Mouse (Mus musculus) limb, embryonic 12.5 days (tissue): ENCODE results near the gene Sash1. TPM values are rescaled to one million over a fixed set of nuclear protein-coding genes. Genes with fewer than 3 reads are reported as not detected.

ENCODE experiments used
- ATAC-seq: fragments of 200-750 bp; cut with Nextera tagmentation; 2 replicates; pipeline ENCODE4 v1.8.0; 2017; ENCODE audit warnings: low read depth, moderate TSS enrichment; ENCODE audit not compliant: insufficient number of reproducible peaks, insufficient read depth, low FRiP score, low TSS enrichment
- H3K27ac ChIP-seq: fragments of 300-500 bp; sonication (generic); 2 replicates; pipeline ENCODE4 v1.5.1; 2016; ENCODE audit warnings: mild to moderate bottlenecking, moderate library complexity
- H3K27me3 ChIP-seq: fragments of 300-500 bp; sonication (generic); 2 replicates; pipeline ENCODE4 v1.6.1; 2016; ENCODE audit warnings: mild to moderate bottlenecking, moderate library complexity
- H3K36me3 ChIP-seq: fragments of 300-500 bp; sonication (generic); 2 replicates; pipeline ENCODE4 v1.6.1; 2016; ENCODE audit warnings: mild to moderate bottlenecking, moderate library complexity
- H3K4me1 ChIP-seq: fragments of 300-500 bp; sonication (generic); replicated peaks from 2 replicates; pipeline ENCODE4 v1.6.1; 2016
- H3K4me2 ChIP-seq: fragments of 300-500 bp; sonication (generic); 2 replicates; pipeline ENCODE4 v1.6.1; 2016; ENCODE audit warnings: mild to moderate bottlenecking, moderate library complexity
- H3K4me3 ChIP-seq: fragments of 300-500 bp; sonication (generic); replicated peaks from 2 replicates; pipeline ENCODE4 v1.5.1; 2016; ENCODE audit warnings: mild to moderate bottlenecking
- H3K9ac ChIP-seq: fragments of 300-500 bp; sonication (generic); replicated peaks from 2 replicates; pipeline ENCODE4 v1.6.1; 2016; ENCODE audit warnings: mild to moderate bottlenecking, moderate library complexity
- H3K9me3 ChIP-seq: fragments of 300-500 bp; sonication (generic); 2 replicates; pipeline ENCODE4 v1.6.1; 2016; ENCODE audit warnings: mild to moderate bottlenecking, moderate library complexity
- WGBS: fragments of 180-500 bp; shearing (Covaris S2); methylation state at CpG from one replicate; pipeline ENCODE4 v1.1.7; 2016; 5-methylcytosine and 5-hydroxymethylcytosine counted together
- polyA plus RNA-seq: library from polyadenylated mRNA; unstranded; fragments of >200 nt; fragmentation: Nextera tagmentation; extraction: Ambion mirVana; gene quantifications from 2 replicates; pipeline ENCODE4 v1.2.1, GENCODE M21; 2016

Sash1 gene
- polyA plus RNA-seq, 1 experiment from 2014 or later: 7.8 TPM

- H3K9me3 ChIP-seq: no peaks in the 10 kb centered on the region
- no peak overlapping the region for H3K4me3 ChIP-seq
- no peak overlapping the region for H3K9ac ChIP-seq
- H3K4me2 ChIP-seq: no peak overlapping the region
- no peaks in the 10 kb centered on the region for H3K27me3 ChIP-seq
- H3K36me3 ChIP-seq: peaks cover 43% of the 10 kb centered on the region
- peaks cover 32% of the 10 kb centered on the region for H3K4me1 ChIP-seq
- no peak for ATAC-seq
- WGBS: 97% methylated on average over 4 of the region's 4 CpGs
- H3K27ac ChIP-seq: no peak overlapping the region
Measured at GRCm38 (mm10) chr10:8811261-8812039, 74.4 kb downstream of the Sash1 start.

GRCm38 (mm10) chr10:8810496-8810895 is 75.4 kb downstream of the Sash1 start:
- Histone ChIP-seq H3K27ac (no peak overlapping the region), H3K9me3 (no peaks in the 10 kb centered on the region), H3K36me3 (peaks cover 43% of the 10 kb centered on the region), H3K4me2 (no peak overlapping the region), H3K9ac (no peak overlapping the region), H3K4me3 (no peak overlapping the region), H3K27me3 (no peaks in the 10 kb centered on the region), H3K4me1 (peaks cover 23% of the 10 kb centered on the region)
- WGBS: 76% methylated on average over 7 of the region's 7 CpGs
- no peak for ATAC-seq

- H3K27me3 ChIP-seq: no peaks in the 10 kb centered on the region
- WGBS: 91% methylated on average over 10 of the region's 10 CpGs
- peaks cover 23% of the 10 kb centered on the region for H3K4me1 ChIP-seq
- H3K4me2 ChIP-seq: no peak overlapping the region
- ATAC-seq: no peak
- H3K36me3 ChIP-seq: peaks cover 43% of the 10 kb centered on the region
- no peak overlapping the region for H3K27ac ChIP-seq
- no peak overlapping the region for H3K4me3 ChIP-seq
- no peak overlapping the region for H3K9ac ChIP-seq
- no peaks in the 10 kb centered on the region for H3K9me3 ChIP-seq
Measured at GRCm38 (mm10) chr10:8808383-8808782, 77.5 kb downstream of the Sash1 start.

GRCm38 (mm10) chr10:8807581-8807980 is 78.3 kb downstream of the Sash1 start:
- ATAC-seq: no peak
- H3K4me3 ChIP-seq: no peak overlapping the region
- H3K36me3 ChIP-seq: peaks cover 41% of the 10 kb centered on the region
- H3K27me3 ChIP-seq: no peaks in the 10 kb centered on the region
- 98% methylated on average over 9 of the region's 9 CpGs for WGBS
- no peak overlapping the region for H3K9ac ChIP-seq
- peaks cover 18% of the 10 kb centered on the region for H3K4me1 ChIP-seq
- no peak overlapping the region for H3K4me2 ChIP-seq
- H3K27ac ChIP-seq: no peak overlapping the region
- H3K9me3 ChIP-seq: no peaks in the 10 kb centered on the region

- H3K9me3 ChIP-seq: no peaks in the 10 kb centered on the region
- 91% methylated on average over 3 of the region's 3 CpGs for WGBS
- no peak overlapping the region for H3K4me2 ChIP-seq
- H3K4me1 ChIP-seq: peaks cover 34% of the 10 kb centered on the region
- H3K9ac ChIP-seq: no peak overlapping the region
- H3K4me3 ChIP-seq: no peak overlapping the region
- no peak for ATAC-seq
- H3K36me3 ChIP-seq: peaks cover 36% of the 10 kb centered on the region
- H3K27me3 ChIP-seq: no peaks in the 10 kb centered on the region
- no peak overlapping the region for H3K27ac ChIP-seq
Measured at GRCm38 (mm10) chr10:8805402-8805801, 80.5 kb downstream of the Sash1 start.

GRCm38 (mm10) chr10:8804292-8804691 is 81.6 kb downstream of the Sash1 start:
- 34% methylated on average over 8 of the region's 8 CpGs for WGBS
- peaks cover 2% of the 10 kb centered on the region; the same call in 1 of the 2 replicates for H3K9me3 ChIP-seq
- no peak for ATAC-seq
- no peak overlapping the region for H3K4me3 ChIP-seq
- H3K27ac ChIP-seq: peak overlapping the region; percentile 31; the same call in 1 of the 2 replicates
- no peak overlapping the region for H3K9ac ChIP-seq
- no peaks in the 10 kb centered on the region for H3K27me3 ChIP-seq
- no peak overlapping the region for H3K4me2 ChIP-seq
- peaks cover 37% of the 10 kb centered on the region for H3K4me1 ChIP-seq
- H3K36me3 ChIP-seq: peaks cover 31% of the 10 kb centered on the region

- no peak for ATAC-seq
- H3K27ac ChIP-seq: peak overlapping the region; percentile 53; the same call in 1 of the 2 replicates
- 84% methylated on average over 12 of the region's 12 CpGs for WGBS
Measured at GRCm38 (mm10) chr10:8801719-8802347, 84.0 kb downstream of the Sash1 start.

GRCm38 (mm10) chr10:8801139-8801613 is 84.7 kb downstream of the Sash1 start:
- Histone ChIP-seq H3K9ac (0 out of 2 replicates have a peak overlapping the region, but pooled peaks have one; percentile 19), H3K4me2 (0 out of 2 replicates have a peak overlapping the region, but pooled peaks have one; percentile 1), H3K27me3 (no peaks in the 10 kb centered on the region), H3K9me3 (peaks cover 9% of the 10 kb centered on the region; the same call in 1 of the 2 replicates), H3K4me1 (peaks cover 37% of the 10 kb centered on the region), H3K4me3 (no peak overlapping the region), H3K27ac (peak overlapping the region; percentile 53; the same call in 1 of the 2 replicates), H3K36me3 (peaks cover 36% of the 10 kb centered on the region)
- ATAC-seq: no peak
- WGBS: 49% methylated on average over 14 of the region's 14 CpGs

More at GRCm38 (mm10) chr10:8801719-8802347, 84.0 kb downstream of the Sash1 start:
- no peaks in the 10 kb centered on the region for H3K27me3 ChIP-seq
- peaks cover 9% of the 10 kb centered on the region; the same call in 1 of the 2 replicates for H3K9me3 ChIP-seq
- H3K4me3 ChIP-seq: no peak overlapping the region
- peaks cover 36% of the 10 kb centered on the region for H3K36me3 ChIP-seq
- no peak overlapping the region for H3K9ac ChIP-seq
- H3K4me1 ChIP-seq: peaks cover 37% of the 10 kb centered on the region
- H3K4me2 ChIP-seq: no peak overlapping the region

GRCm38 (mm10) chr10:8797826-8798225 is 88.0 kb downstream of the Sash1 start:
- Histone ChIP-seq H3K4me1 (peaks cover 18% of the 10 kb centered on the region), H3K9ac (no peak overlapping the region), H3K4me3 (no peak overlapping the region), H3K27ac (no peak overlapping the region), H3K4me2 (no peak overlapping the region), H3K36me3 (peaks cover 35% of the 10 kb centered on the region), H3K27me3 (no peaks in the 10 kb centered on the region), H3K9me3 (peaks cover 9% of the 10 kb centered on the region; the same call in 1 of the 2 replicates)
- ATAC-seq: no peak
- 88% methylated on average over 6 of the region's 6 CpGs for WGBS

GRCm38 (mm10) chr10:8795336-8795735 is 90.5 kb downstream of the Sash1 start:
- Histone ChIP-seq H3K9ac (no peak overlapping the region), H3K36me3 (peaks cover 27% of the 10 kb centered on the region), H3K4me1 (peaks cover 2% of the 10 kb centered on the region; the same call in 1 of the 2 replicates), H3K4me3 (no peak overlapping the region), H3K27me3 (no peaks in the 10 kb centered on the region), H3K9me3 (peaks cover 9% of the 10 kb centered on the region; the same call in 1 of the 2 replicates), H3K27ac (no peak overlapping the region), H3K4me2 (no peak overlapping the region)
- WGBS: 47% methylated on average over 7 of the region's 7 CpGs
- no peak for ATAC-seq

GRCm38 (mm10) chr10:8792412-8792811 is 93.5 kb downstream of the Sash1 start:
- Histone ChIP-seq H3K9me3 (no peaks in the 10 kb centered on the region), H3K36me3 (peaks cover 11% of the 10 kb centered on the region; the same call in 1 of the 2 replicates), H3K4me2 (no peak overlapping the region), H3K9ac (no peak overlapping the region), H3K4me3 (no peak overlapping the region), H3K27me3 (no peaks in the 10 kb centered on the region), H3K27ac (no peak overlapping the region), H3K4me1 (no peaks in the 10 kb centered on the region)
- no peak for ATAC-seq
- 63% methylated on average over 5 of the region's 5 CpGs for WGBS
